In the genomic region with DNA sequence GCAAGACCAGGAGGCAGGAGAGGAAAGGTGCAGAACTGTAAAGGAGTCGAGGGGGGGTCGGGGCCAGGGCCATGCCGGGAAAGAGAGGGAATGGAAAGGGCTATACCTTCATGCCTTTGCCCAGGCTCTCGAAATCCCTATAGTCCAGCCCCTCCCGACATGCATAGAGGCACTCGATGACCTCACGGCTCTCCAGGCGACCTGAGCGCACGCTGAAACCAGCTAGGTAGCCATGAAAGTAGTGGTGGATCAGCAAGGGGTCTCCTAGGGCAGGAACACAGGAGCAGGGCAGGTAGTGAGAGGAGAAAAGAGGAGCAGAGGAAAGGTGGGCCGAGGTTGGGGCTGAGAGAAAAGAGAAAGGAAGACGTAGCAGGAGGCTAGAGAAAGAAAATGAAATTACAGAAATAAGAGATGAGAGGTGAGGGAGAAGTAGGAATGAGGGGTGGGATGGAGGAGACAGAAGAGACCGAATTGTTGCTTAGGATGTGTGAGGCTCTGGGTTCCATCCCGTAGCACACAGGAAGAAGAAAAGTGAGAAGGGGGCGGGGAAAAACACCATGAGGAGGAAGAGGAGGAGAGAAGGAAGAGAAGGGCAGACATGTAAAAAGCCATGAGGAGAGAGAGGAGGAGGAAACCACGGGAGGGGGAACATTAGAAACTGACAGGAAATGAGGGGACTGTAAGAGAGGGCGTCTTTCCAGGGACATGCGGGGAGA, we compare ENCODE assay signal across 13 mouse cellular contexts. TPM values are rescaled to one million over a fixed set of nuclear protein-coding genes. Genes with fewer than 3 reads are reported as not detected.
"Had no signal": no experiment of that assay in that cellular context is flagged by ENCODE, and none has a peak within 500 bp of the region (broad histone marks: within the 10 kb centered on the region; RNA-seq: fewer than 3 reads in every experiment).

No protein-coding gene starts in this region.

- DNase-seq: kidney, adult 18-20 months; kidney, postnatal 10 days; kidney, postnatal 4 days; lung, adult 18-20 months; right cerebral cortex, adult 18-20 months; thymus, adult 18-20 months; thymus, postnatal 14 days had no signal

- H3K4me1 ChIP-seq: limb, embryonic 15.5 days; midbrain, embryonic 12.5 days; neural tube, embryonic 15.5 days had no signal

- H3K27ac ChIP-seq: left cerebral cortex, adult 2 months; limb, embryonic 15.5 days; liver, embryonic 14.5 days; midbrain, embryonic 12.5 days; neural tube, embryonic 15.5 days had no signal

- H3K4me2 ChIP-seq: limb, embryonic 15.5 days; midbrain, embryonic 12.5 days; neural tube, embryonic 15.5 days had no signal

- H3K9me3 ChIP-seq: limb, embryonic 15.5 days; midbrain, embryonic 12.5 days; neural tube, embryonic 15.5 days had no signal

- H3K36me3 ChIP-seq: limb, embryonic 15.5 days had no signal

- H3K27me3 ChIP-seq: limb, embryonic 15.5 days; midbrain, embryonic 12.5 days; neural tube, embryonic 15.5 days had no signal

- H3K9ac ChIP-seq: limb, embryonic 15.5 days; liver, embryonic 14.5 days; midbrain, embryonic 12.5 days; neural tube, embryonic 15.5 days had no signal

- H3K4me3 ChIP-seq: left cerebral cortex, adult 2 months; limb, embryonic 15.5 days; midbrain, embryonic 12.5 days; neural tube, embryonic 15.5 days had no signal

RNA-seq across cellular contexts. Expression of a gene that starts 43.1 kb away (rescaled TPM):
- total RNA-seq: midbrain, postnatal 0 days had no signal
